Mouse (Mus musculus) liver, embryonic 14.5 days (tissue): ENCODE measurements at regions not wholly inside any gene's neighbourhood (a gene's known extent, or its start where the extent isn't known, plus 50 kb on each side); places are given as distances from the start of the nearest gene placed in this dataset.

Source experiments
- ATAC-seq: fragments of 200-750 bp; cut with Nextera tagmentation; 2 replicates; pipeline ENCODE4 v1.8.0; 2017; ENCODE audit warnings: moderate number of reproducible peaks, mild to moderate bottlenecking, moderate library complexity; ENCODE audit not compliant: insufficient read depth
- DNase-seq, 3 experiments: peaks; one replicate each; pipeline ENCODE4 v3.0.0-alpha.2; 2012 to 2013; ENCODE audit warnings: low read depth in 3 of 3, low spot score in 3 of 3
- H3K27ac ChIP-seq: fragments of 300-500 bp; sonication (generic); 2 replicates; pipeline ENCODE4 v1.5.1; 2014; ENCODE audit warnings: moderate library complexity, mild to moderate bottlenecking, control low read depth, inconsistent platforms
- H3K27me3 ChIP-seq: fragments of 300-500 bp; sonication (generic); 2 replicates; pipeline ENCODE4 v1.6.1; 2014; ENCODE audit warnings: mild to moderate bottlenecking, low read length, moderate library complexity; ENCODE audit not compliant: control insufficient read depth, insufficient read depth
- H3K36me3 ChIP-seq: fragments of 300-500 bp; sonication (generic); replicated peaks from 2 replicates; pipeline ENCODE4 v1.6.1; 2014; ENCODE audit warnings: low read depth; ENCODE audit not compliant: control insufficient read depth, insufficient read depth
- H3K4me1 ChIP-seq, 2 experiments: fragments of 200-500 bp in 1 of 2; fragments of 300-500 bp in 1 of 2; sonication (generic) in 1 of 2; replicated peaks; 2 replicates each; pipeline ENCODE4 v1.6.1; 2012 to 2014; ENCODE audit warnings: antibody characterized with exemption in 1 of 2, inconsistent platforms in 1 of 2, low read length in 1 of 2; ENCODE audit not compliant: control insufficient read depth in 2 of 2, insufficient read depth in 2 of 2
- H3K4me2 ChIP-seq: fragments of 300-500 bp; sonication (generic); 2 replicates; pipeline ENCODE4 v1.6.1; 2014; ENCODE audit warnings: low read depth, mild to moderate bottlenecking, control low read depth, moderate library complexity
- H3K4me3 ChIP-seq, 2 experiments: fragments of 200-500 bp in 1 of 2; fragments of 300-500 bp in 1 of 2; sonication (generic) in 1 of 2; 2 replicates each; pipeline ENCODE4 v1.5.1; 2012 to 2014; ENCODE audit warnings: low read depth in 2 of 2, low read length in 2 of 2, mild to moderate bottlenecking in 2 of 2, control low read depth in 1 of 2, inconsistent platforms in 1 of 2, moderate library complexity in 1 of 2; ENCODE audit not compliant: insufficient read depth in 1 of 2
- H3K9ac ChIP-seq: fragments of 300-500 bp; sonication (generic); replicated peaks from 2 replicates; pipeline ENCODE4 v1.6.1; 2014; ENCODE audit warnings: mild to moderate bottlenecking, control low read depth, moderate library complexity
- H3K9me3 ChIP-seq: fragments of 300-500 bp; sonication (generic); 2 replicates; pipeline ENCODE4 v1.6.1; 2016; ENCODE audit warnings: low read length, mixed read lengths; ENCODE audit not compliant: control insufficient read depth
- CTCF ChIP-seq: IDR thresholded peaks from 2 replicates; pipeline ENCODE4 v1.5.1; 2016; ENCODE audit warnings: antibody characterized with exemption, low read depth, control low read depth
- EP300 ChIP-seq: IDR thresholded peaks from 2 replicates; pipeline ENCODE4 v1.6.1; 2016; ENCODE audit warnings: antibody characterized with exemption, low read depth
- WGBS: fragments of 180-500 bp; shearing (Covaris S2); extraction: QIAGEN DNeasy Blood & Tissue Kit; methylation state at CpG from one replicate; pipeline ENCODE4 v1.1.7; 2014; ENCODE audit not compliant: insufficient replicate concordance; 5-methylcytosine and 5-hydroxymethylcytosine counted together

DNA sequence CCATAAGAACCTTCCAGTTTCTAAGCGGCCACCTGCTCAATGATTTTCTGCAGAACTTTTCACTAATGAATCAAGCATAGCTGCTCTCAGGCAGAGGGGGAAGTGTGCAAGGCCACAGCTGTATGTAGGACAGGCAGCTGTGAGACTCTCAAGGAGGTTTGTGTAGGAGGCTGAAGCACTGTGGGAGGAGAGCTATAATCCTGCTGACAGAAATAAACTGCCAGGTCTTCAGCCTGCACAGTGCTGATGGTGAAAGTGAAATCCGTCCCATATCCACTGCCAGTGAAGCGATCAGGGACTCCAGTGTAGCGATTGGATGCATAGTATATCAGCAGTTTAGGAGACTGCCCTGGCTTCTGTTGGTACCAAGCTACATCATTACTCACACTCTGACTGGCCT lies 718.2 kb downstream of the Rpia start:
- DNase-seq (no peak), ATAC-seq (no peak)
- 66% methylated on average over 4 of the region's 4 CpGs for WGBS
- Histone ChIP-seq H3K9me3 (no peaks in the 10 kb centered on the region), H3K4me3 (no peak overlapping the region), H3K4me1 (no peaks in the 10 kb centered on the region), H3K4me2 (no peak overlapping the region), H3K36me3 (no peaks in the 10 kb centered on the region), H3K9ac (no peak overlapping the region), H3K27ac (no peak overlapping the region), H3K27me3 (no peaks in the 10 kb centered on the region)
- TF ChIP-seq CTCF (no peak), EP300 (no peak)

DNA sequence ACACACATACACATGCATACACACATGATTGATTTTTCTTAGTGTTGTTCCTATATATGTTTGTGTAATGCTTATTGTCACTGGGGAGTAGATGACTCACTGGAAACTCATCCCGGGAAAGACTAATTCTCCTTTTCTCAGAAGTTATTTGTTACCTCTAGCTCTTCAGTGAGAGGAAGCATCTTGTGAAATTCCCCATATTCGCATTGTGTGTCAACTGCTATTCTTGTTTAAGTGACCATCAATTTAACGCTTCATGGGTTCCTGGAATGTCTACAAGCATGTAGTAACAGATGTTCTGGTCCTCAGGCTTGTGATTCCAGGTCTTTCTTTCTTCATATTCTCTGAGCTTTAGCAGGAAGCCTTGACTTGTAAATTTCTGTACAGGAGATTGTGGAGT lies 720.0 kb downstream of the Rpia start:
- no peak for ATAC-seq
- TF ChIP-seq EP300 (no peak), CTCF (no peak)
- no peak overlapping the region for H3K4me3 ChIP-seq

DNA sequence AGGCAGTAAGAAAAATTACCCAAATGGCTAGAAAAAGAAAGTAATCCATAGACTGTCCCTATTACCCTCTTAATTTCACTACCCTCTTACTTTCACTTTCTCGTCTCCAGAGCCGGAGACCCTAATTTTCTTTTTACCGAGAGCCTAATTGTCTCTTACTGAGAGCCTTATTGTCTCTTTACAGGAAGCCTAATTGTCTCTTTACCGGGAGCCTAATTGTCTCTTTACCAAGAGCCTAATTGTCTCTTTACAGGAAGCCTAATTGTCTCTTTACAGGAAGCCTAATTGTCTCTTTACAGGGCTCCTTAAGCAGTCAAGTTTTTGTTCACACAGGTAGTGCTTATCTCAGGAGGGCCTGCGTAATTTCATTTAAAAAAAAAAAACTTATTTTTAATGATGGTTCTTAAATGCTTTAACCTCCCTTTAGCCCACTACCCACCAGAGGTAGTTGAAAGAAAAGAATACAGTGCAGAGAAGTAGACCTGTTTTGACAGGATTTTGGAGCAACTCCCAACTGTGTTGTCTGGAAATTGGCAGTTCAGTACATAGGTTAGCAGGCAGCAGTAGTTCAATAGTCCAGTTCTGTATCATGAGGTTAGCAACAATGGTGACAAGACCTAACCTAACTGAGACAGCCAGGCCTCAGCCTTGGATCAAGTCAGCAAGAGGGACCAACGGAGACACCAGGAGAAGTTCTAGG lies 724.2 kb downstream of the Rpia start:
- Histone ChIP-seq H3K9me3 (no peaks in the 10 kb centered on the region), H3K9ac (no peak overlapping the region), H3K4me1 (no peaks in the 10 kb centered on the region), H3K27me3 (no peaks in the 10 kb centered on the region), H3K4me2 (no peak overlapping the region), H3K27ac (no peak overlapping the region), H3K4me3 (no peak overlapping the region), H3K36me3 (no peaks in the 10 kb centered on the region)
- DNase-seq (no peak), ATAC-seq (no peak)
- WGBS = 59% methylated on average over 6 of the region's 6 CpGs
- TF ChIP-seq EP300 (no peak), CTCF (no peak)

More for the DNA sequence above, 720.0 kb downstream of the Rpia start:
- no peak overlapping the region for H3K27ac ChIP-seq
- no peaks in the 10 kb centered on the region for H3K27me3 ChIP-seq
- no peak overlapping the region for H3K9ac ChIP-seq
- no peaks in the 10 kb centered on the region for H3K4me1 ChIP-seq
- WGBS = 53% methylated on average over 3 of the region's 3 CpGs
- no peak overlapping the region for H3K4me2 ChIP-seq
- no peak for DNase-seq
- H3K9me3 ChIP-seq = no peaks in the 10 kb centered on the region
- no peaks in the 10 kb centered on the region for H3K36me3 ChIP-seq

DNA sequence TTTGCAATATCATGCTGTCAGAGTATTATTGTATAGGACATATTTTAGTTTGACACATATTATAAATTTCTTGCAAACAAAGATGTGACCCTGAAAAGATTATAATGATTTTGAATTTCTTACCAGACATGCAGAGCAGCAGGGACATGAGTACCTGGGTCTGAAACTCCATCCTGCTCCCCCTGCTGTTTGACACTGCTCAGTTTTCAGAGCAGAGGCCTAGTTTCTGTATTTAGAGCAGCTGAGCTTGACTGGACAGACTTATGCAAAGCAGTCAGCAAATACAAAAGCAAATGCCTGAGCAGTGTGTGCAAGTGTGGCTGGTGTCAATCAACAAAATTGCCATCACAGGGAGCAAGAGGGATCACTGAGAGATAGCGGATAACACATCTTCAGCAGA lies 733.0 kb downstream of the Rpia start:
- ATAC-seq (no peak), DNase-seq (no peak)
- Histone ChIP-seq H3K4me2 (no peak overlapping the region), H3K36me3 (no peaks in the 10 kb centered on the region), H3K4me3 (no peak overlapping the region), H3K4me1 (no peaks in the 10 kb centered on the region), H3K9ac (no peak overlapping the region), H3K9me3 (no peaks in the 10 kb centered on the region), H3K27me3 (no peaks in the 10 kb centered on the region), H3K27ac (no peak overlapping the region)
- TF ChIP-seq EP300 = no peak
- TF ChIP-seq CTCF = no peak
- WGBS = 68% methylated on average over 1 of the region's 1 CpGs

DNA sequence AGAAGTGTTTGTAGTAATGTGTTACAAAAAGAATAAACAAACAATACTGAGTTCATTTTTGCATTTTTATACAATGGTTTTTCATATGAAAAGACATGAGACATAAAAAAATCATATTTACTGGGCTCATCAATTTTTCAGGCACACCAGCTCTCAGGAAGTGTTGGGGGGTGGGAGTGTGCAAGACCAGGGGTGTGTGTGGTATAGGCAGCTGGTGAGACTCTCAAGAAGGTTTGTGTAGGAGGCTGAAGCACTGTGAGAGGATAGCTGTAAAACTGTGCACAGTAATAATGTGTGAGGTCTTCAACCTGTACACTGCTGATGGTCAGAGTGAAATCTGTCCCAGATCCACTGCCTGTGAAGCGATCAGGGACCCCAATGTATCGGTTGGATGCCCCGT lies 733.7 kb downstream of the Rpia start:
- no peak for TF ChIP-seq CTCF
- TF ChIP-seq EP300 = no peak
- no peaks in the 10 kb centered on the region for H3K9me3 ChIP-seq
- ATAC-seq = no peak
- H3K27ac ChIP-seq = no peak overlapping the region
- H3K36me3 ChIP-seq = no peaks in the 10 kb centered on the region
- WGBS = 43% methylated on average over 3 of the region's 3 CpGs
- H3K4me2 ChIP-seq = no peak overlapping the region
- no peak overlapping the region for H3K9ac ChIP-seq
- DNase-seq = no peak
- H3K4me3 ChIP-seq = no peak overlapping the region
- no peaks in the 10 kb centered on the region for H3K4me1 ChIP-seq
- no peaks in the 10 kb centered on the region for H3K27me3 ChIP-seq
